Comparison of ENCODE assay signal across 28 mouse cellular contexts in the genomic region with DNA sequence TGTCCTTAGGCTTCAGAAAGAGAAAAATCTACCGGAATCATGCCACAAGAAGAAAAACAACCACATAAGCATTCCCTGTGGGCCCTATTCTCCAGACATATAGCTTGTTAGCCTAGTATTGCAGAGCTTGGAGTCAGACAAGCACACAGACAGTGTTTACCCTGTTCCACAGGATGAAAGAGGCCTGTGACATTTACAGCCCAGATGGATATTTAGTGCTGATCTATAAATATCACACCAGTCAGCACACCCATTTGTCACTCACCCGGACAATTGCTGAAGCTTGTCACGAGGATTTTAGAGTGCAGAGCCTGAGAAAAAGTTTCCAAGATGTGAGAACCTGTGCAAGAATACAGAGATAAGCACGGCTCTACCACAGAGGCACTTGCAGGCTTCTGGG.
DNase-seq lines count a peak whose midpoint lies in the region; ATAC-seq lines count a peak whose summit lies in the region.
"Had no signal": no experiment of that assay in that cellular context is flagged by ENCODE, and none has a peak within 500 bp of the region (broad histone marks: within the 10 kb centered on the region; RNA-seq: fewer than 3 reads in every experiment).

No protein-coding gene starts in this region.

- no peak for DNase-seq in heart, postnatal 14 days
- DNase-seq in kidney, postnatal 4 days = no peak
- peak; percentile 66 for DNase-seq in brain, adult 2 months (ENCODE audit: low read depth, low spot score)
- DNase-seq in embryo, embryonic 10.5 days (ENCODE audit: low spot score) = peak; percentile 12
- DNase-seq in urinary bladder, postnatal 25 days (ENCODE audit: low spot score) = no peak
- DNase-seq: adrenal gland, adult 2 months; cerebellum, postnatal 36 days; gastrocnemius, postnatal 14 days; heart, adult 2 months; kidney, adult 8-10 months; kidney, postnatal 14 days; lung, adult 2 months; lung, postnatal 36 days; midbrain, embryonic 14.5 days; retina, postnatal 1 day; right cerebral cortex, postnatal 25 days; spleen, adult 18-20 months had no signal

- H3K4me3 ChIP-seq in heart, embryonic 11.5 days (ENCODE audit: low read depth, low read length) = no peak overlapping the region
- H3K4me3 ChIP-seq in kidney, embryonic 15.5 days (replicated peaks) = no peak overlapping the region
- no peak overlapping the region for H3K4me3 ChIP-seq in liver, embryonic 12.5 days
- H3K4me3 ChIP-seq: embryonic facial prominence, embryonic 12.5 days; erythroblast, embryonic 14.5 days; forebrain, embryonic 12.5 days; heart, adult 2 months; hindbrain, embryonic 12.5 days; limb, embryonic 12.5 days; megakaryocyte, embryonic 14.5 days; neural tube, embryonic 12.5 days had no signal

- no peaks in the 10 kb centered on the region for H3K36me3 ChIP-seq in heart, embryonic 11.5 days (ENCODE audit: control insufficient read depth, insufficient read depth, low read length)
- H3K36me3 ChIP-seq in kidney, embryonic 15.5 days = no peaks in the 10 kb centered on the region
- no peaks in the 10 kb centered on the region for H3K36me3 ChIP-seq in liver, embryonic 12.5 days
- H3K36me3 ChIP-seq: embryonic facial prominence, embryonic 12.5 days; forebrain, embryonic 12.5 days; hindbrain, embryonic 12.5 days; limb, embryonic 12.5 days; neural tube, embryonic 12.5 days had no signal

- H3K9ac ChIP-seq in heart, embryonic 11.5 days (ENCODE audit: low read depth, low read length) = no peak overlapping the region
- no peak overlapping the region for H3K9ac ChIP-seq in kidney, embryonic 15.5 days
- no peak overlapping the region for H3K9ac ChIP-seq in liver, embryonic 12.5 days
- H3K9ac ChIP-seq: embryonic facial prominence, embryonic 12.5 days; forebrain, embryonic 12.5 days; hindbrain, embryonic 12.5 days; limb, embryonic 12.5 days; neural tube, embryonic 12.5 days had no signal

- H3K27me3 ChIP-seq in heart, embryonic 11.5 days (ENCODE audit: control insufficient read depth, insufficient read depth, low read length) = no peaks in the 10 kb centered on the region
- no peaks in the 10 kb centered on the region for H3K27me3 ChIP-seq in kidney, embryonic 15.5 days
- no peaks in the 10 kb centered on the region for H3K27me3 ChIP-seq in liver, embryonic 12.5 days (replicated peaks)
- H3K27me3 ChIP-seq: embryonic facial prominence, embryonic 12.5 days; forebrain, embryonic 12.5 days; hindbrain, embryonic 12.5 days; limb, embryonic 12.5 days; megakaryocyte, embryonic 14.5 days; neural tube, embryonic 12.5 days had no signal

- no peak overlapping the region for H3K4me2 ChIP-seq in heart, embryonic 11.5 days
- no peak overlapping the region for H3K4me2 ChIP-seq in kidney, embryonic 15.5 days
- H3K4me2 ChIP-seq in liver, embryonic 12.5 days = no peak overlapping the region
- H3K4me2 ChIP-seq: embryonic facial prominence, embryonic 12.5 days; forebrain, embryonic 12.5 days; hindbrain, embryonic 12.5 days; limb, embryonic 12.5 days; liver, embryonic 11.5 days; neural tube, embryonic 12.5 days had no signal

- no peaks in the 10 kb centered on the region for H3K9me3 ChIP-seq in heart, embryonic 11.5 days (replicated peaks; ENCODE audit: control insufficient read depth, low read length)
- H3K9me3 ChIP-seq in kidney, embryonic 15.5 days (replicated peaks) = no peaks in the 10 kb centered on the region
- no peaks in the 10 kb centered on the region for H3K9me3 ChIP-seq in liver, embryonic 12.5 days (replicated peaks)
- H3K9me3 ChIP-seq: embryonic facial prominence, embryonic 12.5 days; forebrain, embryonic 12.5 days; hindbrain, embryonic 12.5 days; limb, embryonic 12.5 days; megakaryocyte, embryonic 14.5 days; neural tube, embryonic 12.5 days had no signal

- 29% methylated on average over 4 of the region's 4 CpGs for WGBS in heart, embryonic 11.5 days (ENCODE audit: insufficient replicate concordance)
- 12% methylated on average over 4 of the region's 4 CpGs for WGBS in kidney, embryonic 15.5 days
- WGBS in liver, embryonic 12.5 days (ENCODE audit: insufficient replicate concordance) = 41% methylated on average over 4 of the region's 4 CpGs

- intact Hi-C loops in heart, postnatal 14 days (cut with DNase I) = no loop called here

- H3K4me1 ChIP-seq in heart, embryonic 11.5 days (ENCODE audit: control insufficient read depth, insufficient read depth, low read length) = no peaks in the 10 kb centered on the region; the same call in 1 of the 2 replicates
- H3K4me1 ChIP-seq in kidney, embryonic 15.5 days = 0 out of 2 replicates have a peak, but pooled peaks cover 3% of the 10 kb centered on the region
- H3K4me1 ChIP-seq in liver, embryonic 12.5 days = no peaks in the 10 kb centered on the region
- H3K4me1 ChIP-seq: embryonic facial prominence, embryonic 12.5 days; forebrain, embryonic 12.5 days; hindbrain, embryonic 12.5 days; megakaryocyte, embryonic 14.5 days; neural tube, embryonic 12.5 days had no signal

- 0 out of 2 replicates have a peak overlapping the region, but pooled peaks have one; percentile 29 for H3K27ac ChIP-seq in heart, embryonic 11.5 days (ENCODE audit: low read depth, low read length)
- 0 out of 2 replicates have a peak overlapping the region, but pooled peaks have one; percentile 18 for H3K27ac ChIP-seq in kidney, embryonic 15.5 days
- H3K27ac ChIP-seq in liver, embryonic 12.5 days = no peak overlapping the region
- H3K27ac ChIP-seq: embryonic facial prominence, embryonic 12.5 days; forebrain, embryonic 12.5 days; heart, adult 2 months; hindbrain, embryonic 12.5 days; limb, embryonic 12.5 days; neural tube, embryonic 12.5 days had no signal

- ATAC-seq in heart, embryonic 11.5 days (replicated peaks; ENCODE audit: insufficient number of reproducible peaks, low FRiP score, low TSS enrichment) = no peak
- ATAC-seq in kidney, embryonic 15.5 days (replicated peaks; ENCODE audit: low FRiP score) = no peak
- ATAC-seq in liver, embryonic 12.5 days = no peak

Comparison
In these comparisons a context has a peak if more than half of its experiments do, and no peak if none do; other contexts are left out.
1. DNase-seq: peak in brain, adult 2 months (single experiment) and embryo, embryonic 10.5 days (single experiment); none in heart, postnatal 14 days (0 of 2), kidney, postnatal 4 days (0 of 2) and urinary bladder, postnatal 25 days (single experiment).